Mouse (Mus musculus) embryonic fibroblast, embryonic 13.5 days (primary cell): Measurements from ENCODE around the gene Cyp2b19.

Source experiments
- CTCF ChIP-seq: IDR thresholded peaks from 2 replicates; pipeline ENCODE4 v1.5.1; 2011; ENCODE audit warnings: mild to moderate bottlenecking, control low read depth, low read length, moderate library complexity, borderline replicate concordance; ENCODE audit not compliant: insufficient read depth
- POLR2A ChIP-seq: IDR thresholded peaks from 2 replicates; pipeline ENCODE4 v1.6.1; 2011; ENCODE audit warnings: low read depth, mild to moderate bottlenecking, control low read depth, low read length, moderate library complexity

DNA sequence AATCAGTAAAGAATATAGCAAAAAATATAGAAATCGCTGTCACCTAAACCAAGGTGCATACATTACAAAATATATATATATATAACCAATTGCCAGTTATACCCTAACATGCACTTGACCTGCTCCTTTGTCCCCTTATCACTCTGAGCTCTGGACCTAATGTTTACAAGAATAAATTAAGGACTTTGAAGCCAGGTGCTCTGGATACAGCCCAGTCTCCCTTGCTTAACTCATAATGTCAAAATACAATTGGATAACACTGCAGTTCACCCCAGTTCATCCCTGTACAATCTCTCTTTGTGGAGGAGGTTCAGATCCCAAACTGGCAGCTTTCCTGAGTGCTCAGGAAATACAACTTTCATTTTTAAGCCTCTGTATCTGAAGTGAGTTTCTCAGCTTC is 44.1 kb downstream of the Cyp2b19 start:
- TF ChIP-seq POLR2A (no peak), CTCF (no peak)
